Mouse (Mus musculus) cerebellum, adult (tissue): ENCODE measurements at regions not wholly inside any gene's neighbourhood (a gene's known extent, or its start where the extent isn't known, plus 50 kb on each side); places are given as distances from the start of the nearest gene placed in this dataset.

Source experiments
- ATAC-seq: cut with Nextera tagmentation; 2 replicates; pipeline ENCODE4 v1.9.2; 2017; ENCODE audit warnings: mild to moderate bottlenecking, moderate library complexity, mixed read lengths; ENCODE audit not compliant: insufficient number of reproducible peaks, low FRiP score, low TSS enrichment

DNA sequence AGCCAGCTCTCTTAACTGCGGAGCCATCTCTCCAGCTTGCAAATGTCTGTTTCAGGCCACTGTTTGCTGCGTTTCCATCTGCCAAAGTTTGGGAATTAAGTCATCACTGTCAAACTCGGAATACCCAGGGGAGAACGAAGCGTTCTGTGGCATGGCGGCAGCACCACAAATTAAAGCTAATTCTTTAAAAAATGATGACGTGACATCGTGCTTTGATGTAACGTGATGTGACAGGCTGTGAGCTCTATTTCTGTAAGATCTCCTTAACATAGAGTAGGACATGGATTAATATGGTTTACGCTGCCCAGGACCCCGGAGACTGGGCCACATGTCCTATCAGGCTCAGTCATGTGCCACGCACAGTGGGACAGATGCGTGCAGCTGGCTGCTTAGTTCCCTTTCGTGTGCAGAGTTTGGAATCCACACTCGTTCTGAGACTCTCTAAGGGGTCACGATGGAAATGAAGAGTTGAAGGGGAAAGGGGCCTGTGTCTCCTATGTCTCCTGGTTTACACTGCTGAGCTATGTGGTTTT is 109.8 kb upstream of the Zfp64 start:
- no peak for ATAC-seq

DNA sequence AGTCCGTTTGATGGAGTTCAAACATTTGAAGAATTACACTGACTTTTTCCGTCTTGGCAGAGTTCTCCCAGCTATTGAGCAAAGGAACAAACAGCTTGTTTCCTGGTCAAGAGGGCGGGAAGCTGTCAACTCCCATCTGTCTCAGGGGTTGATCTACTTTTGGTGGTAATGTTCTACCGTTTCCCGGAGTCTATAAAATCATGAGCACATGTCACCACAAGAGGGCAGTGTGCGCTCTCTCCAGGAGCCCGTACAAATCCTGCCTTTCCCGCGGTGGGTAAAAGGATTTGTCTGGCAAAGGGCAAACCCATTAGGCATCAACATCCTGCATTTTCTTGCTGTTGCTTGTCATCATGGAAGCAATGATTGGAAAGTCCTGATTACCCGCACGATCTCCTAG is 106.1 kb upstream of the Zfp64 start:
- ATAC-seq: 0 out of 2 replicates have a peak, but pooled peaks have one; percentile 40

DNA sequence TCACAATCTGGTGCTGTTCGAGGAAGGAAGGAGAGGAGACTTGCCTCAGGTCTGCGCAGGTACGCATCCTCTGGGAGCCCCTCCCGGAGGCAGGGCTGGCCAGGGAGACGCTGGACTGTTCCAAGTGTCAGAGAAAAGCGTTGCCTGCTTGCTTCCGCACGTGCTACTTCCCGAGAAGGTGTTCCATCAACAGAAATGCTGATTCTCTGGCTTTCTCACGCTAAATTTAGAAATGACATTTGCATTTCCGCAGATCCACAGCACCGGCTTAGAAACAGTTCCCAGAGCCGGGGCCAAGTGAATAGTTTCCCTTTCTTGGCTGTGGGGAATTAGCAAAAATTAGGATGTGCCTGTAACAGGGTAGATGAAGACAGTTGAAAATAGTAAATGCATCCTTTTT is 105.1 kb upstream of the Zfp64 start:
- ATAC-seq: no peak

DNA sequence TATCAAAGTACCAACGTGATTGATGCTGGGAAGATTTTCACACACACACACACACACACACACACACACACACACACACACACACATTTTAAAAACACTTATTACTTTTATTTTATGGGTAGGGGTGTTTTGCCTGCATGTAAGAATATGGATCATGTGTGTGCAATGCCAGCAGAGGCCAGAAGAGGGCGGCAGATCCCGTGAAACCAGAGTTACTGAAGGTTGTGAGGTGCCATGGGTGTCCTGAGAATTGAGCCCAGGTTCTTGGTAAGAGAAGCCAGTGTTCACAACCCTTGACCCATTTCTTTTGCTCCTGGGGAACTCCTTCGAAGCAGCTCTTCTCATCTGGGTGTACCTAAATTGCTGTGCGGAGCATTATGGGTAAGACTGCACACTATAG is 102.4 kb upstream of the Zfp64 start:
- ATAC-seq: no peak

DNA sequence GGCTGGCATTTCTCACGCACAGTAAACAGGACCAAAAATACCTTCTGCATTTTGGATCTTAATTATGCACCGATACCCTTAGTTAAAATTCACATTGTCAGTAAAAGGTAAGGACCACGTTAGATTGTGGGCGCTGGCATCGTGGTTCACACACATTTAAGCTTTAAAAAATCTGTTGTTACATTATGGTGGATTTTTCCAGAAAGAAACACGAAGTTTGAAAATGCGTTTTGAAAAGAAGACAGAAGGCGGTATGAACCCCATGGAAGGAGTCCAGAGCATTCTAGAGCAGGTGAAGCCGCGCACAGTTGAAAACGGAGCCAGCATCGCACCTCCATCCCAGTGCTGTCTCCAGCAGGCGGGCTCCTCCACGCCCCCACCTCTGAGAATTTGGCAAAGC is 94.6 kb upstream of the Zfp64 start:
- no peak for ATAC-seq

DNA sequence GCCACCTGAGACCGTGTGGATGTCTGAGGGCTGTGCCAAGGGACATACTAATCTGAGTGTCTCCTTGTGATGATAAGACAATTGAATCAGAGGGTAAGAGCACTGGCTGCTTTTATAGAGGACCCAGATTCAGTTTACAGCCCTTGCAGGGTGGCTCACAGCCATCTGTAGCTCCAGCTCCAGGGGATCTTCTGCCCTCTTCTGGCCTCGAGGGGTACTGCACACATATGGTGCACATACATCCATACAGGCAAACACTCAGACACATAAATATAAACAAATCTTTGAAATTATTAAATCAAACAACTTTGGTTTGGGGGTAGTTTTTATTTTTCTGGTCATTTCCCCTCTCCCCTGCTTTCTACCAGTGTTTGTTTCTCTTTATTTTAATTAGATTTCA is 86.4 kb upstream of the Zfp64 start:
- no peak for ATAC-seq

DNA sequence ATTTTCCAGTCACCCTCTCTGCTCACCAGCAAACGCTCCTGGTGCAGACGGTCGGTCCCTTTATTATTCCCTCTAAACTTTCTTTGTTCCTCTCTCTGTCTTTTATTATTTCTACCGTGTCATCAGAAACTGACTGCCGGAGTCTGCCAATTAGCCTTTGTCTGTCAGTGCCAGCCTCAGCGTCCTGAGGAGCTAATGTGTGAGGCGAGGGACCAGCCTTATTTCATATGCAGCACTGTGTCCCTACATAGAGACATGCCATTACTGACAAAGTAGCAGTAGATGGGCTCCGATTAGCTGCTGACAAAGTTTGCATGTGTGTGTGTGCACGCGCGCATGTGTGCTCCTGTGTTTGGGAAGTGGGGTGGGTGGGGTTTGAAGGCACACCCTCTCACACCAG is 82.6 kb upstream of the Zfp64 start:
- no peak for ATAC-seq

DNA sequence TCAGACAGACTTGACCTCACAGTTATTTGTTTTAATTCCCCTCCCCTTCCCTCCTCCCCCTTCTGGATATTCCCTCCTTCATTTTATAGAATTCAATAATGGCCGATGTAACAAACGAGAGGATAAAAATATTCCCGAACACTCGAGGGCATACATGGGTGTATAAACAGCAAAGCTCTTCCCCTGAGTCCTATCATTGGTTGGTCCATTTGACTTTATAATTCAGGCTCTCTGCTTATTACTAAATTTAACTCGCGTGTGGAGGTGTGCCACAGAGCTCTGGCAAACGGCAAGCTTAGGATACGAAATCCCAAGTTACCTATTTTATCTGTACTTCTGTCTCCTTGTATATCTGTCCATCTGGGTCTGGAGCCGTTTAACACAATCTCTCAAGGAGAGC is 82.1 kb upstream of the Zfp64 start:
- ATAC-seq: no peak

DNA sequence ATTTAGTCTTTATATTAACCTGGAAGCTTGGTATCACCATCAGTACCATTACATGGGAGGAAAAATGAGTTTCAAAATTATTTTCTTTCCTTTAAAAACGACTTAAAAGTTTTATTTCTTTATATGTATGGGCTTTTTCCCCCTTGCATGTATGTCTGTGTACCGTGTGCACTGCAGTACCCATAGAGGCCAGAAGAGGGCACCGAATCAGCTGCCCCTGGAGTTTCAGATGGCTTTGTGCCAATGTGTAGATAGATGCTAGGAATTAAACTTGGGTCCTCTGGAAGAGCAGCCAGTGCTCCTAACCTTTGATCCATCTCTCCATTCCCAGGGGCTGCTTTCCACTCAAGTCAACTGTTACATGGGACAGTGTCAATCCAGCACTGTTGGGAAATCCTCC is 79.9 kb upstream of the Zfp64 start:
- ATAC-seq: no peak

DNA sequence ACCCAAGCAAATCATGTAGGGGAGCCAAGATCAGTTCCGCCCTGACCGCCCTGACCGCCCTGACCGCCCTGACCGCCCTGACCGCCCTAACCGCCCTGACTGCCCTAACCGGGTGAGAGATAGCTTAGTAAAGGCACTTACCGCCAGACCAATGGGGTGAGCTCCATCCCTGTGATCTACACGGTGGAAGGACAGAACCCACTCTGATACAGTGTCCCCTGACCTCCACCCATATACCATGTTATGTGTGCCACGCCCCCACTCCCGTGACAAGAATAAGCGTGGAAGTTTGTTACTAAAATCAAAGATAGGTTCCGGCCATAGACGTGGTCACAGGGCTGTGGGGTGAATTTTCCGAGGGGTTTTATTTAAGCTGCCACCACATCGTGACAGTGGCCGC is 78.6 kb upstream of the Zfp64 start:
- no peak for ATAC-seq

DNA sequence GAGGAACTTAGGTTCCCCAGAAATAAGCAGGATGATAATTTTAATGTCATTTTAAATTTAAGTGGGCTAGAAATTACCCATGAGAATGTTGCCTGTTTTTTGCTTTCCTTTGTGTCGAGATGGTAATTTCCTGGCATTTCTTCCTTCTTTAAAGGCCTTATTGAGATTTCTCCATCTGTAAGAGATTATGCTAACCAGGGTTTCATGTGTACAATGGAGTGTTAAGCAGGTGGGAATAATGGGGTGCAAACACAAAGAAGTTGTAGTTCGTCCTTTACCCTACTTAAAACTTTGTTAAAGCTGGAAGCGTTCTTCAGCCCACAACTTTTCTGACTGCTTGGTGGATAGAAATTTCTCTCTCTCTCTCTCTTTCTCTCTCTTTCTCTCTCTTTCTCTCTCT is 77.8 kb upstream of the Zfp64 start:
- ATAC-seq: no peak

DNA sequence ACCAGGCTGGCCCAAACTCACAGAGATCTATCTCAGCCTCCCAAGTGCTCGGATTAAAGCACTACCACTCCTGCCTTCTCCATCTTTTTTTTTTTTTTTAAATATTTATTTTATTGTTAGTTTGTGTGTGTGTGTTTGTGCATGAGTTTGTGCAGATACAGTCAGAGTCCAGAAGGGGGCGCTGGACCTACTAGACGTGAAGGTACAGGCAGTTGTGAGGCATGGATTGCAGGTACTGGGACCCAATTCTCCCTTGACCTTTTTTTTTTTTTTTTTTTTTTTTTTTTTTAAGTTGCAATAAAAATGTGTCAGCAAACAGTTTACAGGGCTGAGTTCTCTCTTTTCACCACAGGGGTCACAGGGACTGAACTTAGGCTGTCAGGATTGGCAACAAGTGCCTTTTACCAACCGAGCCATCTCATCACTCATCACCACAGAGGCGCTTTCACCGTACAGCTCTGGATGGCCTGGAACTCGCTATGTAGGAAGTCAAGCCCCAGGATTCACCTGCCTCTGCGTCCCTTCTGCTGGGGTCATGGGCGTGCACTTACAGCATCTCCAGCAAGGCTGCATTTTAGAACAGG is 73.2 kb upstream of the Zfp64 start:
- no peak for ATAC-seq

DNA sequence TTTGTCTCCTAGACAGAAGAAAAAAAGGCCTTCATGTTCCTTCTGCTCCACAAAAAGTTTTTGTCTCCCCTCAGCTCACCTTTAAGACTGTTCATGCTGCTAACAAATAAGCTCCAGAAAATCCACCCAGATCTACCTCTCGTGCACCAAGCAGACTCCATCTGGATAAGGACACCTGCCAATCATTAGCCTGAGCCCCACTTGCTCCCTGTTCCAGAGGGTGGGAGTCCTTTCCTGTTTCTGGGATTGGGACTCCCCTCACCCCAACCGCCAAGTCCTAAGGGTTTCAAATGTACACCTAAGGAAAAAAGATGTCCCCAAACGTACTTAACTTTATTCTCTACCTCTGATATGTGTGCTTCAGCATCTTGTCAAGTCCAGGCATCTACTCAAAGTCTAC is 63.6 kb upstream of the Zfp64 start:
- ATAC-seq: no peak

DNA sequence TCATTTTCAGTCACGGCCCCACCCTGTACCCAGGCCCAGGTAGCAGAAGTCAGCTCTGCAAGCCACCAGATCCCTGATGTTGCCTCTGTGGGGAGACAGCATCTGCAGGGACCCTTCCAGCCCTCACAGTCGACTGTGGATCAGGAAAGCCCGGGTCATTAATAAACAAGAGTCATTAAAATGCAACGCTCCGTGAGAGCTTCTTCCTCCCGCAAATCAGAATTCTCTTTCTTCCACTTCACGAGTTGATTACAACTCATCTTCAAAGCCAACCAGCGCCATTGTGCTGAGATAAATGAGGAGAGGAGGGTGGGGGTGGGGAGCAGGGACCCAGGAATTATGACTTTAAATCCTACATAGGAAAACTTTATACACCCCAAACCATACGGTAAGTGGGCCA is 54.9 kb upstream of the Zfp64 start:
- ATAC-seq: no peak

DNA sequence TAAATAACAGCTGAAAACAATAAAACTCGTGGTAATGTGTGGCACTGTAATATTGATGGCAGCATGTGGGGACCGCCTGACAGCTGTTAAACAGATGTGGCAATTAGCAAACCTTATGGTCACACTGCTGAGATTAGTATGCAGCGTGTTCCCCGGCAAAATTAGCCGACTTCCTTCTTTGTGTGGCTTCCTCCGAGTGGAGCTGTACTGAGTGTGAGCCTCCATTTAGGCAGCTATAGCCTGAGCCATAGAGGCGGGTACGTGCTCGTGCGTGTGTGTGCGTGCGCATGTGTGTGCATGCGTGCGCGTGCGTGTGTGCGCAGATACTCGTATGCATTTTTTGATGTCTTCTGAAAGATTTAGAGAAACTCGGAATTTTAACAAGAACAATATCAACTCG is 53.4 kb upstream of the Zfp64 start:
- no peak for ATAC-seq

DNA sequence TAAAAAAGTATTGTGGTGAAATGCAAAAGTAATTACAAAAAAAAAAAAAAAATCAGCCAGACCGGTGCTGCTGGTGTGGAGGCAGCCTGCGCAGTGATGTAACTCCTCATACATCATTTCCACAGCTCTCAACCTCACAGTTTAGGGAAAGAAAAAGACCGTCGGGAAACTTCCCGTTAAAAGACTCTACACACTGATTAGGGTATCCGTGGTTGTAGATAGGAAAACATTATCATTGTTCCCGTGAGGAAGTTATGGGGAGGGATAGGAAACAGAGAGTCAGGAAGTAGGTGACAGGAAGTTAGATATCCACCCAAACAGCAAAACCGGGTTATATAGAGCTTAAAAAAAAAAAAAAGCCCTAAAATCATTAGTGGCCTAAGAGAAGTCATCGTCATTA is 52.9 kb upstream of the Zfp64 start:
- no peak for ATAC-seq

DNA sequence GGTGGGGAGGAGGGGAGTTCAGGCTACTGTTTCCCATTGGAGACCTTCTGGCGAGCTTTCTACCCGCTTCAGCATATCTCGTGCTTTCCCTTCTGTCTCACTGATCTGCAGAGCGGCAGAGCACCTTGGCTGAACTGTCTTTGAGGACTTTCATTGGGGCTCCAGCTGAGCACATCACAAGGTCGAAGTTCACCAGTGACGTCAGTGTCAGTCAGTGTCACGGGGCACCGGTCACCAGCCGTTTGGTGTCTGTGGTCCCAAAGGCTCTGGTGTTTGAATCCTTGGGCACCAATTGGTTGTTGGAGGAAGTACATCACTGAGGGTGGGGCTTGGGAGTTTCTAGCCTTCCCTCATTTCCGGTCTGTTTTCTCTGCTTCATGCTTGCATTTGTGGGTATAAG is 51.2 kb upstream of the Zfp64 start:
- ATAC-seq: no peak

DNA sequence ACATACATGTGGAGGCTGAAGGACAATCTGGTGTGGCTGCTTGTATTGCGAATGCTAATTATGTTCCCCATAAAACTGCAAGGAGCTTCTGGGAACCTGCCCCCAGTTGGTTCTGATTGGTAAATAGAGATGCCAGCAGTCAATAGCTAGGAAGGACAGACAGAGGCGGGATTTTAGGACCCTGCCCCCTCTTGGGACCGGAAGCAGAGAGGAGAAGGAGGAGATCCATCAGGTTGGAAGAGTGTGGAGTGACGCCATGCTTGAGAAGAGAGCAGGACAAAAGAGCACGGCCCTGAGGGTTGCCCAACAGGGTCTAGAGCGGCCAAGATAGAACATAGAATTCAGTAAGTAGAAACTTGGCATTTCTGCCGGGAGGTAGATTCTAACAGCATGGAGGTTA is 50.4 kb upstream of the Zfp64 start:
- no peak for ATAC-seq
